Mouse (Mus musculus): ENCODE results near the gene Dnah8. TPM values are rescaled to one million over a fixed set of nuclear protein-coding genes. Genes with fewer than 3 reads are reported as not detected.

Gene Dnah8
- polyA plus RNA-seq, 1 experiment from 2014 or later, result 9.2 TPM

DNA sequence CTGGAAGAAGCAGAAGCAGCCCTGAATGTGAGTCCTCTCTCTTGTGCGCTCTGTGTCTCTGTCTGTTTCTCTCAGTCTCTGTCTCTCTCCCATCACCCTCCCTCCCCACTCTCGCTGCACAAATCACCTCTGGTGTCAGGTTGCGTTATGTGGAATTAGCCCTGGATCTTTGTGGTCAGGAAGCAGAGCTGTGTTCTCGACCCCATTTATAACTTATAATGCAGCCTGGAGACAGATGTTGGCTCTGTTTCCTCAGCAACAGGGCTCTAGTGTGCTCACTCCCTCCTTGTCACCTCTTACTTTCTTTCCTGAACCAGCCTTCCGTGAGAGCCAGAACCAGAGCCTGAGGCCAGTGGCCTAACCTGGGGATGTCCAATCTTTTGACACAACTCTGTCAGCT, 150.9 kb downstream of the Dnah8 start:
- ATAC-seq (ENCODE audit: low read depth), result no peak
- Histone ChIP-seq H3K4me2 (ENCODE audit: low read depth, low read length) (no peak overlapping the region), H3K27ac (ENCODE audit: low read length) (no peak overlapping the region), H3K27me3 (ENCODE audit: control insufficient read depth, insufficient read depth, low read depth, low read length) (no peaks in the 10 kb centered on the region), H3K4me3 (ENCODE audit: low read length) (no peak overlapping the region), H3K4me1 (replicated peaks; ENCODE audit: control insufficient read depth, insufficient read depth, low read length) (no peaks in the 10 kb centered on the region), H3K36me3 (ENCODE audit: control insufficient read depth, insufficient read depth, low read length) (no peaks in the 10 kb centered on the region), H3K9ac (ENCODE audit: low read length) (no peak overlapping the region), H3K9me3 (ENCODE audit: control insufficient read depth, low read length) (no peaks in the 10 kb centered on the region)
- 30% methylated on average over 5 of the region's 5 CpGs for WGBS

DNA sequence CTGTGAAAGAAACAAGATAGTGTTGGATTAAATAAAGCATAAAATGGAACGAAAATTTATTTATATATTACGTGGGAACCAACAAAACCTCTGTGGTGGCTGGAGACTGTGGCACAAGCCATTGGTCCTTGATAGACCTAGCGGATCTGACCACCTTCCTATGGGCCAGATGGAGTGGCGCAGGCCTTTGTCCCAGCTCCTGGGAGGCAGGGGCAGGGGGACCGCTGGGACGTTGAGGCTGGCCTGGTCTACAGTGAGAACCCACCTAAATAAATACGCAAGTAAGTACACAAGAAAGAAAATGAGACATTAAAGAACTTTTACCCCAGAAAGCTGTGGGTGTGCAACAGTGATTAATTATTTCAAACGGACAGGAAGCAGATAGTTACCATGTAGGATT, 156.9 kb downstream of the Dnah8 start:
- H3K4me2 ChIP-seq (ENCODE audit: low read depth, low read length), result no peak overlapping the region
- no peaks in the 10 kb centered on the region for H3K4me1 ChIP-seq (replicated peaks; ENCODE audit: control insufficient read depth, insufficient read depth, low read length)
- no peaks in the 10 kb centered on the region for H3K36me3 ChIP-seq (ENCODE audit: control insufficient read depth, insufficient read depth, low read length)
- no peak for ATAC-seq (ENCODE audit: low read depth)
- no peak overlapping the region for H3K27ac ChIP-seq (ENCODE audit: low read length)
- no peak overlapping the region for H3K9ac ChIP-seq (ENCODE audit: low read length)
- no peaks in the 10 kb centered on the region for H3K27me3 ChIP-seq (ENCODE audit: control insufficient read depth, insufficient read depth, low read depth, low read length)
- H3K4me3 ChIP-seq (ENCODE audit: low read length), result no peak overlapping the region
- 74% methylated on average over 8 of the region's 8 CpGs for WGBS
- H3K9me3 ChIP-seq (ENCODE audit: control insufficient read depth, low read length), result no peaks in the 10 kb centered on the region

DNA sequence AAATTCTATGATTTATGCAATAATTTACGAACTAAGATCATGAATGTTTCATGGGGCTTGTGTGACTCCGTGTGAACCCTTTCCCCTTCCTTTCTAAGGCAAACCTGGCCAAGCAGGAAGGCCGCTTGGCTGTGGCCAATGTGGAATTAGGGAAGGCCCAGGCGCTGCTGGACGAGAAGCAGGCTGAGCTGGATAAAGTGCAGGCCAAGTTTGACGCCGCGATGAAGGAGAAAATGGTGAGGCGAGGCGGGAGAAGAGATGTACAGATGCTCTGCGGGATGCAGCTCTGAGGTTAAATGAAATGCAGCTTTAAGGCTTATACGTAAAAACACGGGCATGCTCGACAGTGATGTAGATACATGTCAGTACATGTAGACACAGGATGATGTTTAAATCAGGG, 158.1 kb downstream of the Dnah8 start:
- Histone ChIP-seq H3K27ac (ENCODE audit: low read length) (no peak overlapping the region), H3K4me1 (replicated peaks; ENCODE audit: control insufficient read depth, insufficient read depth, low read length) (no peaks in the 10 kb centered on the region), H3K4me3 (ENCODE audit: low read length) (no peak overlapping the region), H3K4me2 (ENCODE audit: low read depth, low read length) (no peak overlapping the region), H3K27me3 (ENCODE audit: control insufficient read depth, insufficient read depth, low read depth, low read length) (no peaks in the 10 kb centered on the region), H3K9ac (ENCODE audit: low read length) (no peak overlapping the region), H3K36me3 (ENCODE audit: control insufficient read depth, insufficient read depth, low read length) (no peaks in the 10 kb centered on the region), H3K9me3 (ENCODE audit: control insufficient read depth, low read length) (no peaks in the 10 kb centered on the region)
- WGBS, result 61% methylated on average over 14 of the region's 14 CpGs
- ATAC-seq (ENCODE audit: low read depth), result no peak

DNA sequence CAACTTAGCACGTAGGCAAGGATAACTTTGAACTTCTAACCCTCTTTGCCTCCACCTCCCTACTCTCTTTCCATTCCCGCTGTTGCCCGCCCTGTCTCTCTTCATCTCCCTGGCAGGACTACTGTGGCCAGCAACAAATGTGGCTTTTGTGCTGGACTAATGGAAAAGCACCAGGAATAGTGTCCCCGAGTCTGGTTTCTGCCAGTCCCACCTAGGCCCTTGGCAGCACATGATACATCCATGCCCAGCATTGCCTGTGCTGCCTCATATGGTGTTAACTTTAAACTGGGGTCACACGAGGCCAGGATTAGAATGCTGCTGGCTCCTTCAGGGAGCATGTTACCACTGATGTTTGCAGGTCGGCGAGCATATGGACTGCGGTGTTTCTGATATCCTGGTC, 164.2 kb downstream of the Dnah8 start:
- WGBS, result 81% methylated on average over 8 of the region's 8 CpGs
- H3K36me3 ChIP-seq (ENCODE audit: control insufficient read depth, insufficient read depth, low read length), result no peaks in the 10 kb centered on the region
- no peaks in the 10 kb centered on the region for H3K9me3 ChIP-seq (ENCODE audit: control insufficient read depth, low read length)
- no peaks in the 10 kb centered on the region for H3K27me3 ChIP-seq (ENCODE audit: control insufficient read depth, insufficient read depth, low read depth, low read length)
- no peak overlapping the region for H3K4me3 ChIP-seq (ENCODE audit: low read length)
- H3K27ac ChIP-seq (ENCODE audit: low read length), result no peak overlapping the region
- no peak for ATAC-seq (ENCODE audit: low read depth)
- H3K9ac ChIP-seq (ENCODE audit: low read length), result no peak overlapping the region
- no peak overlapping the region for H3K4me2 ChIP-seq (ENCODE audit: low read depth, low read length)
- H3K4me1 ChIP-seq (replicated peaks; ENCODE audit: control insufficient read depth, insufficient read depth, low read length), result no peaks in the 10 kb centered on the region

DNA sequence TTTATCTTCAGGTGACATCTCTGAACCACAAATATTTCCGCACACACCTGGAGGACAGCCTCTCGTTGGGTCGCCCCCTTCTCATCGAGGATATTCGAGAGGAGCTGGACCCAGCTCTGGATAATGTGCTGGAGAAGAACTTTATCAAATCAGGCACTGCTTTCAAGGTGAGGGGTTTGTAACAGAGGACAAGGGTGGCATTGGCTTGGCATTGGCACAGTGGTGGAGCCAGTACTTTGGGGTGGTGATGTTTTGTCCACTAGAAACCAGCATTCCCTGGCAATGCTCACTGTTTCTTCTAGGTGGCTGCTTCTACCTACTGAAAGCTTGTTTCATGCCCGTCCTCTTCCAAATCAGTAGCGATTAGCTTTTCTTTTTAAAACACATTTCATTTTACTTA, 166.7 kb downstream of the Dnah8 start:
- 86% methylated on average over 7 of the region's 7 CpGs for WGBS
- H3K27ac ChIP-seq (ENCODE audit: low read length), result no peak overlapping the region

DNA sequence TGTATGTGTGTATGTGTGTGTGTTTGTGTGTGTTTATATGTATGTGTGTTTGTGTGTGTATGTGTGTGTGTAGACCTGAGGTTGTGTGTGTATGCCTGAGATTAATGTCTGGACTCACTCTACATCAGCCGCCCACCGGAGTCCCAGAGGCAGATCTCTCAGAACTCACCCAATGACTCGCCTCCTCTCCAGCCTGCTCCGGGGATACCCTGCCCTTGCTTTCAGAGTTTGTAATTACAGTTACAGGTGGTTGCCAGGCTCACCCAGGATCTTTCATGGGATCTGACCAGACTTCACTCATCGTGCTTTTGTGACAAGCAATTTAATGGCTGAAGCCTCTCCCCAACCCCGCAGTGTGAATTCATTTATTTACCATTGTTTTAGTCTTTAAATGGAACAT, 168.2 kb downstream of the Dnah8 start:
- no peak overlapping the region for H3K4me2 ChIP-seq (ENCODE audit: low read depth, low read length)
- WGBS, result 82% methylated on average over 6 of the region's 6 CpGs
- no peak overlapping the region for H3K27ac ChIP-seq (ENCODE audit: low read length)
- H3K9me3 ChIP-seq (ENCODE audit: control insufficient read depth, low read length), result no peaks in the 10 kb centered on the region
- no peak overlapping the region for H3K4me3 ChIP-seq (ENCODE audit: low read length)
- no peaks in the 10 kb centered on the region for H3K27me3 ChIP-seq (ENCODE audit: control insufficient read depth, insufficient read depth, low read depth, low read length)
- no peak overlapping the region for H3K9ac ChIP-seq (ENCODE audit: low read length)
- H3K4me1 ChIP-seq (replicated peaks; ENCODE audit: control insufficient read depth, insufficient read depth, low read length), result no peaks in the 10 kb centered on the region
- no peaks in the 10 kb centered on the region for H3K36me3 ChIP-seq (ENCODE audit: control insufficient read depth, insufficient read depth, low read length)
- ATAC-seq (ENCODE audit: low read depth), result no peak

More for the DNA sequence above, 166.7 kb downstream of the Dnah8 start:
- H3K4me1 ChIP-seq (replicated peaks; ENCODE audit: control insufficient read depth, insufficient read depth, low read length), result no peaks in the 10 kb centered on the region
- no peak overlapping the region for H3K9ac ChIP-seq (ENCODE audit: low read length)
- no peak for ATAC-seq (ENCODE audit: low read depth)
- H3K4me2 ChIP-seq (ENCODE audit: low read depth, low read length), result no peak overlapping the region
- no peaks in the 10 kb centered on the region for H3K36me3 ChIP-seq (ENCODE audit: control insufficient read depth, insufficient read depth, low read length)
- H3K4me3 ChIP-seq (ENCODE audit: low read length), result no peak overlapping the region
- no peaks in the 10 kb centered on the region for H3K9me3 ChIP-seq (ENCODE audit: control insufficient read depth, low read length)
- H3K27me3 ChIP-seq (ENCODE audit: control insufficient read depth, insufficient read depth, low read depth, low read length), result no peaks in the 10 kb centered on the region

DNA sequence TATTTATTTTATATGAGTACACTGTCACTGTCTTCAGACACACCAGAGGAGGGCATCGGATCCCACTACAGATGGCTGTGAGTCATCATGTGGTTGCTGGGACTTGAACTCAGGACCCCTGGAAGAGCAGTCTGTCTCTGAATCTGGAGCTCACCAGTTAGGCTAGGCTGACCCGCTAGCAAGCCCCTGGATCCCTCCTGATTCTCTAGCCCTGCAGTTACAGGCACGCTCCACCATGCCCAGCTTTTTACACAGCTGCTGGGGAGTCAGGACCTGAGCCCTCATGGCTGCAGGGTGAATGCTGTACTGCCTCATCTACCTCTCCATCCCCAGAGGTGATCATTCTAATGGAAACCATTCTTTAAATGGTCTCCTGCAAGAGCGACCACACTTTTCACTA, 172.5 kb downstream of the Dnah8 start:
- no peaks in the 10 kb centered on the region for H3K9me3 ChIP-seq (ENCODE audit: control insufficient read depth, low read length)
- no peak overlapping the region for H3K9ac ChIP-seq (ENCODE audit: low read length)
- ATAC-seq (ENCODE audit: low read depth), result no peak
- no peaks in the 10 kb centered on the region for H3K27me3 ChIP-seq (ENCODE audit: control insufficient read depth, insufficient read depth, low read depth, low read length)
- H3K4me3 ChIP-seq (ENCODE audit: low read length), result no peak overlapping the region
- no peaks in the 10 kb centered on the region for H3K36me3 ChIP-seq (ENCODE audit: control insufficient read depth, insufficient read depth, low read length)
- no peak overlapping the region for H3K27ac ChIP-seq (ENCODE audit: low read length)
- no peak overlapping the region for H3K4me2 ChIP-seq (ENCODE audit: low read depth, low read length)
- no peaks in the 10 kb centered on the region for H3K4me1 ChIP-seq (replicated peaks; ENCODE audit: control insufficient read depth, insufficient read depth, low read length)
- 90% methylated on average over 4 of the region's 4 CpGs for WGBS

DNA sequence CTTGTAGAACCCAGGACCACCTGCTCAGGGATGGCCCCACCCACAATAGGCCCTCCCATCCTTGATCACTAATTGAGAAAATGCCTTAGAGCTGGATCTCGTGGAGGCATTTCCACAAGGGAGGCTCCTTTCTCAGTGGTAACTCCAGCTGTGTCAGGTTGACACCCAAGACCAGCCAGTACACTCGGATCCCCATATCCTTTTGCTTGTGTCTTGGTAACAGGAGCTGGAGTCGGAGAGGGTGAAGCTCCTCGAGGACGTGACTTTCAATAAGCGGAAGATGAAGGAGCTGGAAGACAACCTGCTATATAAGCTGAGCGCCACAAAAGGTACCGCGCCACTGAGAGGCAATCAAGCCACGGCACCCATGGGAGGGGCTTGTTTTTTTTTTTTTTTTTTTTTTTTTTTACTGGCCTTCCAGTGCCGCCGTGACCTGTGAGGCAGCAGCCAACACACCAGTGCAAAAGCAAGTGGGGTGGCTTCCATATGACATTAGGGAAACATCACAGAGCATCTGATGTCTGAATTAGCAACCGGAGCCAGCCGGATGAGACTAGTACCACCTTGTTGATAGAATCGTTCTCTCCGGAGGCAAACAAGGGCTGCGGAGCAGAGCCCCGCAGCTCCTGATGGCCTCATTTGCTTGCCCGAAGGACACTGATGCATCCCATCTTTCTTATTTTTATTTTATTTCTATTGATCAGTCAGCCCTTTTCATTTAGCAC, 176.3 kb downstream of the Dnah8 start:
- 84% methylated on average over 19 of the region's 19 CpGs for WGBS

DNA sequence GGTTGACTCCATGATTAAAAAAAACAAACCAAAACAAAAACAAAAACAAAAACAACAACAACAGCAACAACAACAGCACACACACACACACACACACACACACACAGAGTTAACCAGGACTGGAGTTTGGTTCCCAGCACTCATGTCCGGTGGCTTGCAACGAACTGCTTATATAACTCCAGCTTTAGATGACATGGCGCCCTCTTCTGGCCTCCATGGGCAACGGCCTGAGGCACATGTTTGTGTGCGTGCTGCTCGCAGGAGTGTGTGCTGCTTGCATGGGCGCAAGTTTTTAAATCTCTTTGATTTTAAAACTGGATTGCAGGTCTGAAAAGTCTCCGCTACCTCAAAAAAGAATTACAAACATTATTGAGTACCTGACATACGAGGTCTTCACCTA, 179.5 kb downstream of the Dnah8 start:
- no peaks in the 10 kb centered on the region for H3K4me1 ChIP-seq (replicated peaks; ENCODE audit: control insufficient read depth, insufficient read depth, low read length)
- no peaks in the 10 kb centered on the region for H3K9me3 ChIP-seq (ENCODE audit: control insufficient read depth, low read length)
- WGBS, result 92% methylated on average over 9 of the region's 9 CpGs
- H3K27me3 ChIP-seq (ENCODE audit: control insufficient read depth, insufficient read depth, low read depth, low read length), result no peaks in the 10 kb centered on the region
- ATAC-seq (ENCODE audit: low read depth), result no peak
- H3K4me3 ChIP-seq (ENCODE audit: low read length), result no peak overlapping the region
- H3K36me3 ChIP-seq (ENCODE audit: control insufficient read depth, insufficient read depth, low read length), result no peaks in the 10 kb centered on the region
- no peak overlapping the region for H3K9ac ChIP-seq (ENCODE audit: low read length)
- H3K27ac ChIP-seq (ENCODE audit: low read length), result no peak overlapping the region
- H3K4me2 ChIP-seq (ENCODE audit: low read depth, low read length), result no peak overlapping the region

More for the DNA sequence above, 176.3 kb downstream of the Dnah8 start:
- H3K27me3 ChIP-seq (ENCODE audit: control insufficient read depth, insufficient read depth, low read depth, low read length), result no peaks in the 10 kb centered on the region
- no peak overlapping the region for H3K4me3 ChIP-seq (ENCODE audit: low read length)
- no peak overlapping the region for H3K9ac ChIP-seq (ENCODE audit: low read length)
- H3K27ac ChIP-seq (ENCODE audit: low read length), result no peak overlapping the region
- no peak overlapping the region for H3K4me2 ChIP-seq (ENCODE audit: low read depth, low read length)
- H3K36me3 ChIP-seq (ENCODE audit: control insufficient read depth, insufficient read depth, low read length), result no peaks in the 10 kb centered on the region
- H3K4me1 ChIP-seq (replicated peaks; ENCODE audit: control insufficient read depth, insufficient read depth, low read length), result no peaks in the 10 kb centered on the region
- H3K9me3 ChIP-seq (ENCODE audit: control insufficient read depth, low read length), result no peaks in the 10 kb centered on the region
- ATAC-seq (ENCODE audit: low read depth), result no peak

DNA sequence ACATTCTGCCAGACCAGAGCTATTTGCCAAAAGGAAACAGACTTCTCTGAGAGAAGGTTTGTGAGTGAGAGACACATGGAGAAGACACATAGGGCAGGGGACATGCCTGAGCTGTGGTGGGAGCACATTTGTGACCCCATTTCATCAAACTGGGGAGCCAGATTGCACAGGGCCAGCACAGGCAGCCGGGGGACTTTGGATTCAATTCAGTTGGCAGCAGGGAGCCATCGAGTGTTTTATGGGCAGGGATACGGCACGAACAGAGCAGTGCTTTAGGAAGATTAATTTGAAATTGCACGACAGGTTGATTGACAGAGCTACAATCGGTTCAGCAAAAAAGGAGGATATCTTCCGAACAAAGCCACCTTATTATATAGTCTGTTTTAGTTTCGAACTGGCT, 180.8 kb downstream of the Dnah8 start:
- no peaks in the 10 kb centered on the region for H3K9me3 ChIP-seq (ENCODE audit: control insufficient read depth, low read length)
- no peak overlapping the region for H3K27ac ChIP-seq (ENCODE audit: low read length)
- no peaks in the 10 kb centered on the region for H3K27me3 ChIP-seq (ENCODE audit: control insufficient read depth, insufficient read depth, low read depth, low read length)
- WGBS, result 61% methylated on average over 8 of the region's 8 CpGs
- H3K4me3 ChIP-seq (ENCODE audit: low read length), result no peak overlapping the region
- no peak overlapping the region for H3K9ac ChIP-seq (ENCODE audit: low read length)
- H3K36me3 ChIP-seq (ENCODE audit: control insufficient read depth, insufficient read depth, low read length), result no peaks in the 10 kb centered on the region
- no peak for ATAC-seq (ENCODE audit: low read depth)
- H3K4me1 ChIP-seq (replicated peaks; ENCODE audit: control insufficient read depth, insufficient read depth, low read length), result no peaks in the 10 kb centered on the region
- no peak overlapping the region for H3K4me2 ChIP-seq (ENCODE audit: low read depth, low read length)

Data from lung, embryonic 16.5 days (tissue).